Mouse (Mus musculus) liver, adult 2 months (tissue): Measurements from ENCODE around the gene Slc17a9.
"Not testable (repeated sequence)": the region's sequence is repeated elsewhere in the genome, so short reads cannot be mapped to it uniquely, and the experiment has no call there.

Experiments
- CTCF ChIP-seq: fragments of 200-500 bp; IDR thresholded peaks from 2 replicates; pipeline ENCODE4 v1.5.1; 2011; ENCODE audit warnings: low read depth, low read length, control low read depth
- POLR2A ChIP-seq: fragments of 200-500 bp; IDR thresholded peaks from 2 replicates; pipeline ENCODE4 v1.6.1; 2011; ENCODE audit warnings: low read length, control low read depth; ENCODE audit not compliant: insufficient read depth; ENCODE audit errors: extremely low read depth

- TF ChIP-seq CTCF, POLR2A: not testable (repeated sequence)
Measured at GRCm38 (mm10) chr2:180722748-180723147, 2.3 kb upstream of the Slc17a9 start.
